Mouse (Mus musculus) liver, embryonic 14.5 days (tissue): ENCODE measurements around the gene Krt84.

Experiments used
- CTCF ChIP-seq: IDR thresholded peaks from 2 replicates; pipeline ENCODE4 v1.5.1; 2016; ENCODE audit warnings: antibody characterized with exemption, low read depth, control low read depth
- EP300 ChIP-seq: IDR thresholded peaks from 2 replicates; pipeline ENCODE4 v1.6.1; 2016; ENCODE audit warnings: antibody characterized with exemption, low read depth

DNA sequence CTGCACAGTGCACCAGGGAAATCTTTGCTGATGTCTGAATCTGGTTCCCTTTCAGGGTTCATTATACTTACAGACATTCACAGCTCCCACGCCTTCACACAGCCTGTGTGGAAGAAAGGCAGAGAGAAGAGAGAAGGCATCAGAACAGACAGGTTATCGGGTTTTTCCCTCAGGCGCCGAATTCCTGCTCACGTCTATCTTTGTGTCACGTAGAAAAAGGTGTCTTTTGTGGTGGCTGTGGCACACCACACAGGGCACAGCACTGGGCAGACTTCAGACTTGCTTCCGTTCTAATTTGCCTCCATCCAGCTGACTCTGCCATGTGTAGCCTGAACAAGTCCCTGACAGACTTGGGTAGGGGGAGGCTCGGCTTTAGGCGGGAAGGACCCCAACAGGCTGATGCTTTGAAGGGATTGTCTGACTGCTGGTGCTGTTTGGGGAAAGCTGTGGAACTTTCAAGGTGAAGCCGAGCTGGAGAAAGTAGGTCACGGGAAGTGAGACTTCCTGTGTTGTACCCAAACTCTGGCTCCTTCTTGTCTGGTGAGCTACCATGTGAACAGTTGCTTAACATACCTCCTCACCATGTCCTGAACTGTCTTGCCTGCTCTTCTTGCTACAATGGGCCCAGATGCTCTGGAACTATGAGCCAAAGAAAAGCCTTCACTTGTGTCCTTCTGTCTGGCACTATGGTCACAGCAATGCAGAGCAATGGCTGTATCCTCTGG is 46.5 kb downstream of the Krt84 start:
- TF ChIP-seq CTCF: no peak
- TF ChIP-seq EP300: no peak
